Comparison of ENCODE assay signal across 10 mouse cellular contexts in genomic region chr12:4507461-4507860, GRCm38 (mm10). TPM values are rescaled to one million over a fixed set of nuclear protein-coding genes. Genes with fewer than 3 reads are reported as not detected.
A peak's percentile ranks its signal among the peaks of the same experiment; 100 is the strongest.
DNase-seq lines count a peak whose midpoint lies in the region; ATAC-seq and TF ChIP-seq lines count a peak whose summit lies in the region.
"Had no signal": no experiment of that assay in that cellular context is flagged by ENCODE, and none has a peak within 500 bp of the region (broad histone marks: within the 10 kb centered on the region; RNA-seq: fewer than 3 reads in every experiment).

No protein-coding gene starts in this region.

- no peaks in the 10 kb centered on the region for H3K36me3 ChIP-seq in E14TG2a.4 (ENCODE audit: insufficient read depth, low read length)
- no peaks in the 10 kb centered on the region for H3K36me3 ChIP-seq in hindbrain, embryonic 14.5 days (replicated peaks; ENCODE audit: control insufficient read depth, insufficient read depth)
- H3K36me3 ChIP-seq in midbrain, embryonic 16.5 days (ENCODE audit: control insufficient read depth, insufficient read depth, low read length): no peaks in the 10 kb centered on the region
- H3K36me3 ChIP-seq in kidney, adult 2 months (ENCODE audit: control insufficient read depth, insufficient read depth, low read length): no peaks in the 10 kb centered on the region
- no peaks in the 10 kb centered on the region for H3K36me3 ChIP-seq in liver, embryonic 12.5 days
- H3K36me3 ChIP-seq: embryonic facial prominence, embryonic 12.5 days had no signal

- ATAC-seq in hindbrain, embryonic 14.5 days (ENCODE audit: low FRiP score): peak; percentile 61; the same call in 1 of the 2 replicates
- peak; percentile 74 for ATAC-seq in midbrain, embryonic 16.5 days
- ATAC-seq in liver, embryonic 12.5 days: no peak

- H3K9me3 ChIP-seq in E14TG2a.4 (ENCODE audit: low read length): 0 out of 2 replicates have a peak, but pooled peaks cover 3% of the 10 kb centered on the region
- H3K9me3 ChIP-seq in hindbrain, embryonic 14.5 days (ENCODE audit: control insufficient read depth, low read length): no peaks in the 10 kb centered on the region
- no peaks in the 10 kb centered on the region for H3K9me3 ChIP-seq in midbrain, embryonic 16.5 days (replicated peaks; ENCODE audit: control insufficient read depth, low read length, poor library complexity, severe bottlenecking)
- H3K9me3 ChIP-seq in liver, embryonic 12.5 days (replicated peaks): no peaks in the 10 kb centered on the region
- H3K9me3 ChIP-seq: embryonic facial prominence, embryonic 12.5 days had no signal

- peak; percentile 16 for DNase-seq in cerebellum, adult 9-10 months
- DNase-seq in cerebellum, postnatal 36 days: no peak
- DNase-seq in hindbrain, embryonic 14.5 days (ENCODE audit: low spot score): peak; percentile 39
- no peak for DNase-seq in kidney, adult 2 months
- no peak for DNase-seq in T-cell, adult 2 months (ENCODE audit: low spot score)
- DNase-seq: lung, embryonic 14.5 days had no signal

- H3K4me1 ChIP-seq in E14TG2a.4 (replicated peaks; ENCODE audit: low read depth, low read length): peaks cover 31% of the 10 kb centered on the region
- peaks cover 6% of the 10 kb centered on the region; the same call in 1 of the 2 replicates for H3K4me1 ChIP-seq in hindbrain, embryonic 14.5 days (replicated peaks; ENCODE audit: control insufficient read depth, insufficient read depth, low read length)
- H3K4me1 ChIP-seq in midbrain, embryonic 16.5 days (ENCODE audit: control insufficient read depth, insufficient read depth, low read length): peaks cover 10% of the 10 kb centered on the region; the same call in 1 of the 2 replicates
- peaks cover 7% of the 10 kb centered on the region; the same call in 1 of the 2 replicates for H3K4me1 ChIP-seq in kidney, adult 2 months (ENCODE audit: control insufficient read depth, insufficient read depth, low read length)
- peaks cover 3% of the 10 kb centered on the region; the same call in 1 of the 2 replicates for H3K4me1 ChIP-seq in liver, embryonic 12.5 days

- no peak for TF ChIP-seq CTCF in E14TG2a.4 (conservative IDR thresholded peaks at IDR 0.05; ENCODE audit: low read length)
- no peak for TF ChIP-seq CTCF in kidney, adult 2 months (conservative IDR thresholded peaks at IDR 0.05; ENCODE audit: insufficient read depth, insufficient read length, low read depth, low read length)

- no peak overlapping the region for H3K9ac ChIP-seq in hindbrain, embryonic 14.5 days
- H3K9ac ChIP-seq in midbrain, embryonic 16.5 days (ENCODE audit: low read depth, low read length): no peak overlapping the region
- H3K9ac ChIP-seq in liver, embryonic 12.5 days: no peak overlapping the region
- H3K9ac ChIP-seq: embryonic facial prominence, embryonic 12.5 days; lung, embryonic 14.5 days had no signal

- no peak for TF ChIP-seq POLR2A in kidney, adult 2 months (IDR thresholded peaks at IDR 0.05; ENCODE audit: low read depth, low read length)

- WGBS in hindbrain, embryonic 14.5 days: 21% methylated on average over 6 of the region's 6 CpGs
- WGBS in midbrain, embryonic 16.5 days: 15% methylated on average over 6 of the region's 6 CpGs
- WGBS in kidney, adult 2 months: 40% methylated on average over 6 of the region's 6 CpGs
- WGBS in liver, embryonic 12.5 days (ENCODE audit: insufficient replicate concordance): 34% methylated on average over 6 of the region's 6 CpGs

- H3K4me2 ChIP-seq in hindbrain, embryonic 14.5 days (replicated peaks): no peak overlapping the region
- no peak overlapping the region for H3K4me2 ChIP-seq in midbrain, embryonic 16.5 days (ENCODE audit: low read length)
- no peak overlapping the region for H3K4me2 ChIP-seq in liver, embryonic 12.5 days
- H3K4me2 ChIP-seq: embryonic facial prominence, embryonic 12.5 days; lung, embryonic 14.5 days had no signal

- H3K27ac ChIP-seq in hindbrain, embryonic 14.5 days: no peak overlapping the region
- no peak overlapping the region for H3K27ac ChIP-seq in midbrain, embryonic 16.5 days (ENCODE audit: low read length)
- H3K27ac ChIP-seq in kidney, adult 2 months (ENCODE audit: insufficient read depth, low read depth, low read length): no peak overlapping the region
- no peak overlapping the region for H3K27ac ChIP-seq in liver, embryonic 12.5 days
- H3K27ac ChIP-seq: embryonic facial prominence, embryonic 12.5 days had no signal

- H3K4me3 ChIP-seq in E14TG2a.4 (replicated peaks; ENCODE audit: low read length): peak overlapping the region; percentile 27; the same call in 1 of the 2 replicates
- H3K4me3 ChIP-seq in hindbrain, embryonic 14.5 days (replicated peaks; ENCODE audit: low read length): no peak overlapping the region
- no peak overlapping the region for H3K4me3 ChIP-seq in midbrain, embryonic 16.5 days (ENCODE audit: low read depth, low read length)
- no peak overlapping the region for H3K4me3 ChIP-seq in kidney, adult 2 months (ENCODE audit: insufficient read depth, low read depth, low read length)
- H3K4me3 ChIP-seq in liver, embryonic 12.5 days: no peak overlapping the region
- H3K4me3 ChIP-seq: embryonic facial prominence, embryonic 12.5 days had no signal

- peaks cover 6% of the 10 kb centered on the region for H3K27me3 ChIP-seq in E14TG2a.4 (ENCODE audit: insufficient read depth, low read length)
- H3K27me3 ChIP-seq in hindbrain, embryonic 14.5 days (ENCODE audit: control insufficient read depth, insufficient read depth, low read length): no peaks in the 10 kb centered on the region
- H3K27me3 ChIP-seq in midbrain, embryonic 16.5 days (ENCODE audit: control insufficient read depth, insufficient read depth, low read depth, low read length): no peaks in the 10 kb centered on the region
- H3K27me3 ChIP-seq in kidney, adult 2 months (replicated peaks; ENCODE audit: control insufficient read depth, insufficient read depth, low read length): no peaks in the 10 kb centered on the region; the same call in 1 of the 2 replicates
- peaks cover 3% of the 10 kb centered on the region; the same call in 1 of the 2 replicates for H3K27me3 ChIP-seq in liver, embryonic 12.5 days (replicated peaks)
- H3K27me3 ChIP-seq: embryonic facial prominence, embryonic 12.5 days had no signal

RNA-seq across cellular contexts. Expression of gene Ncoa1, which starts 30.5 kb away (rescaled TPM):
- 17.8 and 19.4 TPM in 2 replicates for polyA plus RNA-seq in hindbrain, embryonic 14.5 days (2014; fragmentation: Nextera tagmentation; extraction: Ambion mirVana)
- polyA plus RNA-seq in midbrain, embryonic 16.5 days (2015; fragmentation: Nextera tagmentation; extraction: Ambion mirVana): 10.0 and 10.9 TPM in 2 replicates
- polyA plus RNA-seq in kidney, adult 2 months (2012; rRNA removed): 20.1 and 27.6 TPM in 2 replicates
- polyA plus RNA-seq in liver, embryonic 12.5 days (2016; fragmentation: Nextera tagmentation; extraction: Ambion mirVana): 1.9 and 2.3 TPM in 2 replicates

Comparison
In these comparisons a context has a peak if more than half of its experiments do, and no peak if none do; other contexts are left out.
1. DNase-seq: peak in cerebellum, adult 9-10 months (single experiment) and hindbrain, embryonic 14.5 days (single experiment); none in cerebellum, postnatal 36 days (0 of 2), kidney, adult 2 months (single experiment) and T-cell, adult 2 months (single experiment).